Mouse (Mus musculus) forebrain, postnatal 0 days (tissue): Measurements from ENCODE around the gene Tmem231. TPM values are rescaled to one million over a fixed set of nuclear protein-coding genes. Genes with fewer than 3 reads are reported as not detected.
"Not testable (repeated sequence)": the region's sequence is repeated elsewhere in the genome, so short reads cannot be mapped to it uniquely, and the experiment has no call there.

Source experiments
- ATAC-seq: fragments of 200-750 bp; cut with Nextera tagmentation; 2 replicates; pipeline ENCODE4 v1.8.0; 2017; ENCODE audit warnings: mild to moderate bottlenecking, moderate library complexity
- DNase-seq: peaks from one replicate; pipeline ENCODE4 v3.0.0-alpha.2; 2015
- H3K27ac ChIP-seq: fragments of 300-500 bp; sonication (generic); 2 replicates; pipeline ENCODE4 v1.5.1; 2014; ENCODE audit warnings: low read depth, mild to moderate bottlenecking, antibody characterized with exemption, low read length, moderate library complexity, mixed read lengths
- H3K27me3 ChIP-seq: fragments of 300-500 bp; sonication (generic); 2 replicates; pipeline ENCODE4 v1.6.1; 2014; ENCODE audit warnings: mild to moderate bottlenecking, low read length, mixed read lengths; ENCODE audit not compliant: insufficient read depth
- H3K36me3 ChIP-seq: fragments of 300-500 bp; sonication (generic); 2 replicates; pipeline ENCODE4 v1.6.1; 2014; ENCODE audit warnings: mild to moderate bottlenecking, moderate library complexity; ENCODE audit not compliant: insufficient read depth
- H3K4me1 ChIP-seq: fragments of 300-500 bp; sonication (generic); 2 replicates; pipeline ENCODE4 v1.6.1; 2014; ENCODE audit warnings: antibody characterized with exemption; ENCODE audit not compliant: insufficient read depth
- H3K4me2 ChIP-seq: fragments of 300-500 bp; sonication (generic); 2 replicates; pipeline ENCODE4 v1.6.1; 2014; ENCODE audit warnings: low read depth, mild to moderate bottlenecking, moderate library complexity
- H3K4me3 ChIP-seq: fragments of 300-500 bp; sonication (generic); 2 replicates; pipeline ENCODE4 v1.5.1; 2014; ENCODE audit warnings: low read depth, low read length, mixed read lengths
- H3K9ac ChIP-seq: fragments of 300-500 bp; sonication (generic); 2 replicates; pipeline ENCODE4 v1.6.1; 2014; ENCODE audit warnings: mild to moderate bottlenecking
- H3K9me3 ChIP-seq: fragments of 300-500 bp; sonication (generic); 2 replicates; pipeline ENCODE4 v1.6.1; 2016; ENCODE audit warnings: low read length
- CTCF ChIP-seq: sonication (generic); IDR thresholded peaks from 2 replicates; pipeline ENCODE4 v1.5.1; 2016; ENCODE audit warnings: antibody characterized with exemption, control low read depth, low read depth
- WGBS: fragments of 180-500 bp; shearing (Covaris S2); extraction: QIAGEN DNeasy Blood & Tissue Kit; methylation state at CpG from one replicate; pipeline ENCODE4 v1.1.7; 2014; 5-methylcytosine and 5-hydroxymethylcytosine counted together
- polyA plus RNA-seq: library from polyadenylated mRNA; unstranded; fragments of >200 nt; fragmentation: Nextera tagmentation; extraction: Ambion mirVana; gene quantifications from 2 replicates; pipeline ENCODE4 v1.2.1, GENCODE M21; 2015
- total RNA-seq: library from RNA; depleted of rRNA; stranded (reverse); fragments of >200 nt; gene quantifications from 2 replicates; pipeline ENCODE4 v1.2.3, GENCODE M21; 2014

Gene Tmem231
- total and polyA plus RNA-seq, 2 experiments from 2014 or later, result 14.7 to 19.9 TPM

GRCm38 (mm10) chr8:111939516-111940142, 5.9 kb upstream of the Tmem231 start:
- no peak for DNase-seq
- no peaks in the 10 kb centered on the region for H3K9me3 ChIP-seq
- H3K9ac ChIP-seq, result peak overlapping the region; percentile 84
- TF ChIP-seq CTCF, result no peak
- peak overlapping the region; percentile 94 for H3K4me2 ChIP-seq
- H3K4me3 ChIP-seq, result peak overlapping the region; percentile 100
- H3K36me3 ChIP-seq, result peaks cover 19% of the 10 kb centered on the region
- 12% methylated on average over 10 of the region's 10 CpGs for WGBS
- ATAC-seq, result no peak
- H3K27me3 ChIP-seq, result no peaks in the 10 kb centered on the region
- no peak overlapping the region for H3K27ac ChIP-seq
- 0 out of 2 replicates have a peak, but pooled peaks cover 12% of the 10 kb centered on the region for H3K4me1 ChIP-seq

DNA sequence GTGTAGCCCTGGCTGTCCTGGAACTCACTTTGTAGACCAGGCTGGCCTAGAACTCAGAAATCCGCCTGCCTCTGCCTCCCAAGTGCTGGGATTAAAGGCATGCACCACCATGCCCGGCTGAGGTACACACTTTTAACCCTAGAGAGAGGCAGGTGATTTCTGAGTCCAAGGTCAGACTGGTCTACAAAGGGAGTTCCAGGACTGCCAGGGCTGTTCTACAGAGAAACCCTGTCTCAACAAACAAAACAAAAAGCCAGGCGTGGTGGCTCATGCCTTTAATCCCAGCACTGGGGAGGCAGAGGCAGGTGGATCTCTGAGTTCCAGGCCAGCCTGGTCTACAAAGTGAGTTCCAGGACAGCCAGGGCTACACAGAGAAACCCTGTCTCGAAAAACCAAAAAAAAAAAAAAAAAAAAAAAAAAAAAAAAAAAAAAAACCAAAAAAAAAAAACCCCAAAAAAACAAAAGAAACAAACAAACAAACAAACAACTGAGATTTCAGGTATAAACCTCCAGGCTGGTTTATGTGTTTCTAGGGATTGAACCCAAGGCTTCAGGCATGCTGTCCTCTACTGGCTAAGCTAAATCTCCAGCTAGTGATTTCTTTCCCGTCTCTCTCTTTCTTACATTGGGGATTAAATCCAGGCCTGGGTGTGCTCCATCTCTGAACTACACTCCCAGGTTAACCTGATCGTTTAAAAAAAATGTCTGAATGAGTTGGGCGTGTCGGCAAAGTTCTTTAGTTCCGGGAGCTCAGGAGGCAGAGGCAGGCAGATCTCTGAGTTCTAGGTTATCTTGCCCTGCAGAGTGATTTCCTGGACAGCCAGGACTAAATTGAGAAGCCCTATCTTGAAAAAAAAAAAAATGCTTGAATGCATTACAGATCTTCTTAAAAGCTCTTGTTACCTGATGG, 4.7 kb upstream of the Tmem231 start:
- not testable (repeated sequence) for H3K4me2 ChIP-seq, H3K27me3 ChIP-seq, H3K4me3 ChIP-seq, H3K9ac ChIP-seq, H3K36me3 ChIP-seq, H3K27ac ChIP-seq, ATAC-seq, H3K9me3 ChIP-seq, DNase-seq
- WGBS, result 88% methylated on average over 8 of the region's 9 CpGs
- 0 out of 2 replicates have a peak, but pooled peaks cover 12% of the 10 kb centered on the region for H3K4me1 ChIP-seq

- Histone ChIP-seq H3K4me1 (peaks cover 20% of the 10 kb centered on the region; the same call in 1 of the 2 replicates), H3K27me3 (no peaks in the 10 kb centered on the region), H3K9me3 (no peaks in the 10 kb centered on the region), H3K36me3 (peaks cover 2% of the 10 kb centered on the region; the same call in 1 of the 2 replicates), H3K9ac (no peak overlapping the region), H3K4me2 (no peak overlapping the region), H3K4me3 (no peak overlapping the region), H3K27ac (no peak overlapping the region)
- WGBS, result 74% methylated on average over 3 of the region's 3 CpGs
- DNase-seq (no peak), ATAC-seq (no peak)
- no peak for TF ChIP-seq CTCF
Observed at GRCm38 (mm10) chr8:111937184-111937583, 3.5 kb upstream of the Tmem231 start.

GRCm38 (mm10) chr8:111934201-111934600, 520 bp upstream of the Tmem231 start:
- Histone ChIP-seq H3K27me3 (no peaks in the 10 kb centered on the region), H3K9ac (no peak overlapping the region), H3K4me2 (no peak overlapping the region; the same call in 1 of the 2 replicates), H3K4me3 (no peak overlapping the region), H3K27ac (no peak overlapping the region), H3K36me3 (no peaks in the 10 kb centered on the region), H3K4me1 (peaks cover 13% of the 10 kb centered on the region; the same call in 1 of the 2 replicates), H3K9me3 (no peaks in the 10 kb centered on the region)
- 86% methylated on average over 2 of the region's 2 CpGs for WGBS
- no peak for TF ChIP-seq CTCF
- DNase-seq, result no peak
- no peak for ATAC-seq

DNA sequence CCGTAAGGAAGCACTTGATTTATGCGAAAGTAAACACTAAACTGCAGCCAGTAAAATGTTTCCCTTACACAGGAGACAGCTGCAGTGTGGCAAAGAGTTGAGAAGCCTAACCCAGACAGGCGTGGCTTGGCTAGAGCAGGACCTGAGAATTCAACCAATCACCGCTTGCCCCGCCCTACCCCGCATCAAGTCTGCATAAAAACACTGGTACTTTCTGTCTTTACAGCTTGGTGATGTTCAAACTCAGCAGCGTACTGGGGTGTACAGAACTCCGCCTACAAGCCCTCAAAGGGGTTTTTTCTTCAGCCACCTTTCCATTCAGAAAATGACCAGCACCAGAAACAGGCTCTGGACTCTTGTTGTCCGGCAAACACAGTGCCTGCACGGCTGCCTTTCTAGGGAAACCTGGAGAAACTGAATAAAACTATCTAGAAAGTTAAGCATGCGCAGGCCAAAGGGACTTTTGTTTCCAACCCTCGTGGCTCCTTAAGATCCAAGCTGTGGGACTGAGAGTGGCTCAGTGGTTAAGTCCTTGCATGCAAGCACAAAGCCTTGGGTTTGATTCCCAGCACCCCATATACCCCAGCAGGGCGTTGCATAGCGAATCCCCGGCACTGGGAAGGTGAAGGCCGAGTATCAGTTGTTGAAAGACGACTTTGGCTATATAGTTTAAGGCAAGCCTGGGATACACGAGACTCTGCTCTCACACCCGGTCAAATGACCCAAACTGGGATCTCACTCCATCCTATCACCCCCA, 923 bp downstream of the Tmem231 start:
- Histone ChIP-seq H3K9me3 (no peaks in the 10 kb centered on the region), H3K36me3 (no peaks in the 10 kb centered on the region), H3K27me3 (no peaks in the 10 kb centered on the region), H3K9ac (peak overlapping the region; percentile 62), H3K4me2 (peak overlapping the region; percentile 84), H3K27ac (peak overlapping the region; percentile 80), H3K4me3 (peak overlapping the region; percentile 59), H3K4me1 (peaks cover 13% of the 10 kb centered on the region; the same call in 1 of the 2 replicates)
- TF ChIP-seq CTCF, result no peak
- DNase-seq (peak; percentile 49), ATAC-seq (no peak)
- WGBS, result 24% methylated on average over 19 of the region's 19 CpGs

- TF ChIP-seq CTCF, result no peak
- Histone ChIP-seq H3K36me3 (no peaks in the 10 kb centered on the region), H3K9ac (no peak overlapping the region), H3K4me3 (no peak overlapping the region), H3K4me2 (no peak overlapping the region), H3K4me1 (peaks cover 13% of the 10 kb centered on the region; the same call in 1 of the 2 replicates), H3K9me3 (no peaks in the 10 kb centered on the region), H3K27me3 (no peaks in the 10 kb centered on the region), H3K27ac (no peak overlapping the region)
- 83% methylated on average over 16 of the region's 16 CpGs for WGBS
- DNase-seq (no peak), ATAC-seq (no peak)
Observed at GRCm38 (mm10) chr8:111931721-111932120, 2.0 kb downstream of the Tmem231 start.
